Mouse (Mus musculus): ENCODE results near the gene Heatr5a. TPM values are rescaled to one million over a fixed set of nuclear protein-coding genes. Genes with fewer than 3 reads are reported as not detected.

Gene Heatr5a
- polyA plus RNA-seq, 1 experiment from 2014 or later: 12.1 TPM

- ATAC-seq (ENCODE audit: insufficient number of reproducible peaks, insufficient read depth, low FRiP score, low TSS enrichment, low read depth): no peak
- no peaks in the 10 kb centered on the region for H3K36me3 ChIP-seq
- no peak overlapping the region for H3K4me3 ChIP-seq
- no peak overlapping the region for H3K27ac ChIP-seq
- no peak overlapping the region for H3K4me2 ChIP-seq
- WGBS: 75% methylated on average over 7 of the region's 7 CpGs
- no peaks in the 10 kb centered on the region for H3K27me3 ChIP-seq
- no peak overlapping the region for H3K9ac ChIP-seq
- no peaks in the 10 kb centered on the region for H3K4me1 ChIP-seq
- no peaks in the 10 kb centered on the region for H3K9me3 ChIP-seq
Measured at GRCm38 (mm10) chr12:51855453-51855852, 115.7 kb downstream of the Heatr5a start.

GRCm38 (mm10) chr12:51851617-51852016 lies 119.5 kb downstream of the Heatr5a start:
- Histone ChIP-seq H3K9ac (no peak overlapping the region), H3K4me3 (no peak overlapping the region), H3K27ac (no peak overlapping the region), H3K4me2 (no peak overlapping the region), H3K9me3 (no peaks in the 10 kb centered on the region), H3K4me1 (no peaks in the 10 kb centered on the region), H3K27me3 (no peaks in the 10 kb centered on the region), H3K36me3 (no peaks in the 10 kb centered on the region)
- WGBS: 86% methylated on average over 4 of the region's 4 CpGs
- no peak for ATAC-seq (ENCODE audit: insufficient number of reproducible peaks, insufficient read depth, low FRiP score, low TSS enrichment, low read depth)

- H3K4me3 ChIP-seq: no peak overlapping the region
- 90% methylated on average over 3 of the region's 3 CpGs for WGBS
- no peak overlapping the region for H3K4me2 ChIP-seq
- H3K27ac ChIP-seq: no peak overlapping the region
- no peaks in the 10 kb centered on the region for H3K27me3 ChIP-seq
- no peak overlapping the region for H3K9ac ChIP-seq
- H3K9me3 ChIP-seq: no peaks in the 10 kb centered on the region
- ATAC-seq (ENCODE audit: insufficient number of reproducible peaks, insufficient read depth, low FRiP score, low TSS enrichment, low read depth): no peak
- no peaks in the 10 kb centered on the region for H3K36me3 ChIP-seq
- no peaks in the 10 kb centered on the region for H3K4me1 ChIP-seq
Measured at GRCm38 (mm10) chr12:51851155-51851554, 120.0 kb downstream of the Heatr5a start.

DNA sequence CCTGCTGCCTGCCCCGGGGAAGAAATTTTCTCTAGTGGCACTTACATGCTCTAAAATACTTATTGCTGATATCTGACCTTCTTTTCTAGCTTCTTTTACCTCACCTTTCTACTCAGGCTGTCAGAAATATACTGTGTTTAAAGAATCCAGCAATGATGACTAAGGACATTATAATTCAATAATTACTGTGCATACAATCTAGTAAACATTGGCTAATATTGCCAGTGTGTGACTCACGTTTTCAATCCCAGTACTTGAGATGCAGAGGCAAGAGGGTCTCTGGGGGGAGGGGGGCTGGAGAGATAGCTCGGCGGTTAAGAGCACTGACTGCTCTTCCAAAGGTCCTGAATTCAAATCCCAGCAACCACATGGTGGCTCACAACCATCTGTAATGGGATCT lies 120.8 kb downstream of the Heatr5a start:
- no peak overlapping the region for H3K27ac ChIP-seq
- H3K9me3 ChIP-seq: no peaks in the 10 kb centered on the region
- no peaks in the 10 kb centered on the region for H3K27me3 ChIP-seq
- no peak overlapping the region for H3K9ac ChIP-seq
- ATAC-seq (ENCODE audit: insufficient number of reproducible peaks, insufficient read depth, low FRiP score, low TSS enrichment, low read depth): no peak
- WGBS: 84% methylated on average over 4 of the region's 4 CpGs
- no peaks in the 10 kb centered on the region for H3K4me1 ChIP-seq
- no peak overlapping the region for H3K4me3 ChIP-seq
- no peak overlapping the region for H3K4me2 ChIP-seq
- no peaks in the 10 kb centered on the region for H3K36me3 ChIP-seq

GRCm38 (mm10) chr12:51849902-51850301 lies 121.2 kb downstream of the Heatr5a start:
- Histone ChIP-seq H3K9me3 (no peaks in the 10 kb centered on the region), H3K27me3 (no peaks in the 10 kb centered on the region), H3K9ac (no peak overlapping the region), H3K27ac (no peak overlapping the region), H3K4me3 (no peak overlapping the region), H3K36me3 (no peaks in the 10 kb centered on the region), H3K4me1 (no peaks in the 10 kb centered on the region), H3K4me2 (no peak overlapping the region)
- ATAC-seq (ENCODE audit: insufficient number of reproducible peaks, insufficient read depth, low FRiP score, low TSS enrichment, low read depth): no peak
- 77% methylated on average over 2 of the region's 2 CpGs for WGBS

DNA sequence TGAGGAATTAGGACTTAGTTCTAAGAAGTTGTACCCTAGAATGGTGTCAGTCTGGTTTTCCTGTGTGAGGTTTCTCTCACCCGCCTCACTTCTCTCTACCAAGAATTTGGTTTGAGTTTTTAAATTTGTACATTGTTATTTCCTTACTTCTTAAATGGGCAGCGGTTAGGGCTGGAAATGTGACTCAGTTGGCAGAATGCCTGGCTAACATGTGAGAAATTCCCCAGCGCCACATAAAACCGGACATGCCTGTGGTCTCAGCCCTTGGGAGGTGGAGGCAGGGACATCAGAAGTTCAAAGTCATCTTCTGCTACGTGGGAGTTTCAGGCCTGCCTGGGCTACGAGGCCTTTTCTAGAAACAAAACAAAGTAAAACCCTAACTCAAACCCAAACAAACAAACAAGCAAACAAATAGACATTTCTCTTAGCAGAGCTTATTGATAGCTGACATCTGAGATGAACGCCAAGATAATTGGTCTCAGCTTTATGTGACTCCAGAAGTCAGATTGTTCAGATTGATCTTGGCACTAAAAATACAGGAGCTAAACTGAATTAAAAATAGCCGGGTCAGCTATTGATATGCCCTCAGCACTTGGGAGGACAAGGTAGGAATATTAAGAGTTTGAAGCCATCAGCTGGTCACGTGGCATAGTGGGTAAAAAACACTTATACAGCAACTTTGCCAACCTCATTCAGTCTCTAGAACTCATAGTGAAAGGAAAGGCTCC lies 123.0 kb downstream of the Heatr5a start:
- WGBS: 61% methylated on average over 9 of the region's 9 CpGs
- Histone ChIP-seq H3K27me3 (no peaks in the 10 kb centered on the region), H3K4me1 (peaks cover 12% of the 10 kb centered on the region), H3K9ac (no peak overlapping the region), H3K4me2 (no peak overlapping the region), H3K36me3 (no peaks in the 10 kb centered on the region), H3K9me3 (no peaks in the 10 kb centered on the region), H3K27ac (no peak overlapping the region), H3K4me3 (no peak overlapping the region)
- no peak for ATAC-seq (ENCODE audit: insufficient number of reproducible peaks, insufficient read depth, low FRiP score, low TSS enrichment, low read depth)

DNA sequence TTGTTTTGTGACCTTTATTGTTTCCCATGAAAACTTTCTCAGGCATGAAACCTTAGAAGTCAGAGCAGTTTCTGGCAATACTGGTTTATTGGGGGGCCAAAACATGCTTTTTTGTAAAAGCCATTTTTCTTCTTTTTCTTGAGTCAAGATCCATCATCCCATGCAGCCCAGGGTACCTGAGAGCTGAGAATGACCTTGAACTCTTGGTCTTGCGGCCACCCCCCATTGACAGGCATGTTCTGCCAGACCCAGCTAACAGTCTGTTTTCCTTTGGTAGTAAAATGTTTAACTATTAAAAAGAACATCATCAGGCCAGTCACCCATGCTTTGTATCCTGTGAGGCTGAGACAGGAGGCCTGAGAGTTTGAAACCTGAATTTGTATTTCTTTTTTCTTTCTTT lies 125.9 kb downstream of the Heatr5a start:
- H3K36me3 ChIP-seq: no peaks in the 10 kb centered on the region
- no peak overlapping the region for H3K9ac ChIP-seq
- H3K4me1 ChIP-seq: peaks cover 12% of the 10 kb centered on the region
- H3K27ac ChIP-seq: peak overlapping the region; percentile 91; the same call in 1 of the 2 replicates
- H3K27me3 ChIP-seq: no peaks in the 10 kb centered on the region
- 0 out of 2 replicates have a peak, but pooled peaks have one; percentile 7 for ATAC-seq (ENCODE audit: insufficient number of reproducible peaks, insufficient read depth, low FRiP score, low TSS enrichment, low read depth)
- peak overlapping the region; percentile 73 for H3K4me2 ChIP-seq
- 26% methylated on average over 1 of the region's 1 CpGs for WGBS
- peak overlapping the region; percentile 60 for H3K4me3 ChIP-seq
- H3K9me3 ChIP-seq: no peaks in the 10 kb centered on the region

- Histone ChIP-seq H3K9me3 (no peaks in the 10 kb centered on the region), H3K4me2 (peak overlapping the region; percentile 73), H3K9ac (peak overlapping the region; percentile 76), H3K4me3 (peak overlapping the region; percentile 60), H3K4me1 (peaks cover 12% of the 10 kb centered on the region), H3K36me3 (no peaks in the 10 kb centered on the region), H3K27ac (peak overlapping the region; percentile 91), H3K27me3 (no peaks in the 10 kb centered on the region)
- peak; percentile 93 for ATAC-seq (ENCODE audit: insufficient number of reproducible peaks, insufficient read depth, low FRiP score, low TSS enrichment, low read depth)
- 1% methylated on average over 17 of the region's 17 CpGs for WGBS
Measured at GRCm38 (mm10) chr12:51844771-51845256, 126.3 kb downstream of the Heatr5a start.

GRCm38 (mm10) chr12:51843576-51844520 lies 127.3 kb downstream of the Heatr5a start:
- 37% methylated on average over 15 of the region's 15 CpGs for WGBS
- Histone ChIP-seq H3K27me3 (no peaks in the 10 kb centered on the region), H3K4me2 (peak overlapping the region; percentile 73), H3K36me3 (no peaks in the 10 kb centered on the region), H3K27ac (peak overlapping the region; percentile 91; the same call in 1 of the 2 replicates), H3K4me3 (peak overlapping the region; percentile 60), H3K9ac (peak overlapping the region; percentile 76), H3K4me1 (peaks cover 12% of the 10 kb centered on the region), H3K9me3 (no peaks in the 10 kb centered on the region)
- no peak for ATAC-seq (ENCODE audit: insufficient number of reproducible peaks, insufficient read depth, low FRiP score, low TSS enrichment, low read depth)

DNA sequence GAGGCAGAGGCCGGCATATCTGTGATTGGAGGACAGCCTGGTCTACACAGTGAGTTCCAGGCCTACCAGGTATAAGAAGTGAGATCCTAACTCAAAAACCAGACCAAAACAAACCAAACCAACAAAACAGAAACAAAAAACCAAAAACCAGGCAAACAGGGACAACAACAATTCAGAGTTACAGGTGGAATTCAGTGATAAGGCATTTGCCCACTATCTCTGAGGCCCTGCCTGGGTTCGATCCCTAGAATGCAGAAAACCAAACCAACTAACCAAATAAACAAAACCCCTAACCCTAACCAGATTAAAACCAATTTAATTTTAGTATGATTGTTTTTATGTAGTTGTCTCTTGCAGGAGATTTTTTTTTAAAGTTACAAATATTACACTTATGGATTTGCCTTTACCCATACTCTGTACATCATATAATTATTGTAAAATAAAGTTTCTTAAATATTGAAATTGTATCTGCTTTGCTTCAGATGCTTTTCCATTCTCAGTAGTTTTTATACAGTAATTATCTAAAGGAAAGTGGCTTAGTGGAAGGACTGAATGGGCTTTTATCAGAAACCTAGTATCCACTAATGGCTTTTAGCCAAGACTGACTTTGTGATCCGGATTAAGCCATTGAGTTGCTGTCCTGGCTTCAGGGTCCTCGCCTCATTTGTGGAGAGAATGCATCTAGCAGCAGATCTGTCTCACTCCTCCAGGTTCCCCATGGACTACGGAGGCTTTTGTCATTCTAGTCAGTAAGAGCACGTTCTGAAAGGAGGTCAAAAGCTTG lies 128.8 kb downstream of the Heatr5a start:
- no peak overlapping the region for H3K4me2 ChIP-seq
- no peaks in the 10 kb centered on the region for H3K9me3 ChIP-seq
- 58% methylated on average over 6 of the region's 6 CpGs for WGBS
- H3K4me1 ChIP-seq: peaks cover 12% of the 10 kb centered on the region
- no peak overlapping the region for H3K27ac ChIP-seq
- H3K4me3 ChIP-seq: no peak overlapping the region
- no peak overlapping the region for H3K9ac ChIP-seq
- no peaks in the 10 kb centered on the region for H3K36me3 ChIP-seq
- no peaks in the 10 kb centered on the region for H3K27me3 ChIP-seq
- no peak for ATAC-seq (ENCODE audit: insufficient number of reproducible peaks, insufficient read depth, low FRiP score, low TSS enrichment, low read depth)

DNA sequence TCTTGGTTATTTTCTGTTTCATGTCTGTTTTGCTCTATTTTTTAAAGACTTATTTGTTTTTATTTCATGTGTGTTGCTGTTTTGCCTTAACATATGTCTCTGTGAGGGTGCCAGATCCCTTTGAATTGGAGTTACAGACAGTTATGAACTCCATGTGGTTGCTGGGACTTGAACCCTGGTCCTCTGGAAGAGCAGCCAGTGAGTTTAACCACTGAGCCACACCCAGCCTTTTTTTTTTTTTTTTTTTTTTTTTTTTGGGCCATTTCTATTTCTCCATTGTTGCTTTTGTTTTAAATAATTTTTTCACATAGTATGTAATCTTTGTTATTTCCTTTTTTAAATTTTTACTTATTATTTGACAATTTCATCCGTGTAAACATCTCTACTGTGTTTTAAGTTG lies 131.3 kb downstream of the Heatr5a start:
- no peak overlapping the region for H3K9ac ChIP-seq
- peaks cover 12% of the 10 kb centered on the region for H3K4me1 ChIP-seq
- H3K4me3 ChIP-seq: no peak overlapping the region
- H3K27me3 ChIP-seq: no peaks in the 10 kb centered on the region
- WGBS: 90% methylated on average over 1 of the region's 1 CpGs
- H3K9me3 ChIP-seq: no peaks in the 10 kb centered on the region
- H3K36me3 ChIP-seq: no peaks in the 10 kb centered on the region
- no peak overlapping the region for H3K4me2 ChIP-seq
- ATAC-seq (ENCODE audit: insufficient number of reproducible peaks, insufficient read depth, low FRiP score, low TSS enrichment, low read depth): no peak
- no peak overlapping the region for H3K27ac ChIP-seq

Data from embryonic facial prominence, embryonic 13.5 days (tissue).